Mouse (Mus musculus): Measurements from ENCODE around the gene Banp. TPM values are rescaled to one million over a fixed set of nuclear protein-coding genes. Genes with fewer than 3 reads are reported as not detected.

Banp gene
- total and polyA plus RNA-seq, 3 experiments, result 35.7 to 50.7 (median 42.5) TPM

GRCm38 (mm10) chr8:122049266-122049665, 99.7 kb downstream of the Banp start:
- H3K27me3 ChIP-seq (ENCODE audit: insufficient read depth, low read length), result peaks cover 73% of the 10 kb centered on the region
- no peak overlapping the region for H3K4me3 ChIP-seq (ENCODE audit: low read depth, low read length)
- H3K4me1 ChIP-seq (ENCODE audit: insufficient read depth, low read depth, low read length), result no peaks in the 10 kb centered on the region
- no peaks in the 10 kb centered on the region for H3K36me3 ChIP-seq (replicated peaks)
- ATAC-seq (ENCODE audit: extremely low read depth, insufficient number of reproducible peaks, low FRiP score, poor library complexity, severe bottlenecking) (no peak), DNase-seq (ENCODE audit: low spot score) (no peak)
- H3K9me3 ChIP-seq (replicated peaks), result no peaks in the 10 kb centered on the region
- TF ChIP-seq TAL1 (conservative IDR thresholded peaks at IDR 0.05; ENCODE audit: low read depth, low read length) (no peak), CTCF (IDR thresholded peaks at IDR 0.05; ENCODE audit: low read depth, low read length) (no peak), GATA2 (IDR thresholded peaks at IDR 0.05; ENCODE audit: borderline replicate concordance, low read depth, low read length) (no peak), POLR2AphosphoS5 (IDR thresholded peaks at IDR 0.05; ENCODE audit: insufficient replicate concordance, low read depth, low read length) (no peak), GATA1 (IDR thresholded peaks at IDR 0.05; ENCODE audit: borderline replicate concordance, low read length) (no peak)

- Histone ChIP-seq H3K4me1 (ENCODE audit: insufficient read depth, low read depth, low read length) (no peaks in the 10 kb centered on the region), H3K36me3 (replicated peaks) (no peaks in the 10 kb centered on the region), H3K9me3 (replicated peaks) (no peaks in the 10 kb centered on the region), H3K27me3 (ENCODE audit: insufficient read depth, low read length) (peaks cover 77% of the 10 kb centered on the region), H3K4me3 (ENCODE audit: low read depth, low read length) (no peak overlapping the region)
- TF ChIP-seq GATA1 (IDR thresholded peaks at IDR 0.05; ENCODE audit: borderline replicate concordance, low read length), result no peak
- TF ChIP-seq POLR2AphosphoS5 (IDR thresholded peaks at IDR 0.05; ENCODE audit: insufficient replicate concordance, low read depth, low read length), result no peak
- no peak for TF ChIP-seq CTCF (IDR thresholded peaks at IDR 0.05; ENCODE audit: low read depth, low read length)
- no peak for TF ChIP-seq TAL1 (conservative IDR thresholded peaks at IDR 0.05; ENCODE audit: low read depth, low read length)
- no peak for TF ChIP-seq GATA2 (IDR thresholded peaks at IDR 0.05; ENCODE audit: borderline replicate concordance, low read depth, low read length)
- ATAC-seq (ENCODE audit: extremely low read depth, insufficient number of reproducible peaks, low FRiP score, poor library complexity, severe bottlenecking), result no peak
- no peak for DNase-seq (ENCODE audit: low spot score)
Measured at GRCm38 (mm10) chr8:122049923-122050322, 100.4 kb downstream of the Banp start.

- no peaks in the 10 kb centered on the region for H3K4me1 ChIP-seq (ENCODE audit: insufficient read depth, low read depth, low read length)
- TF ChIP-seq TAL1 (conservative IDR thresholded peaks at IDR 0.05; ENCODE audit: low read depth, low read length) (no peak), GATA1 (IDR thresholded peaks at IDR 0.05; ENCODE audit: borderline replicate concordance, low read length) (no peak), POLR2AphosphoS5 (IDR thresholded peaks at IDR 0.05; ENCODE audit: insufficient replicate concordance, low read depth, low read length) (no peak), GATA2 (IDR thresholded peaks at IDR 0.05; ENCODE audit: borderline replicate concordance, low read depth, low read length) (no peak), CTCF (IDR thresholded peaks at IDR 0.05; ENCODE audit: low read depth, low read length) (no peak)
- peaks cover 75% of the 10 kb centered on the region for H3K27me3 ChIP-seq (ENCODE audit: insufficient read depth, low read length)
- no peak overlapping the region for H3K4me3 ChIP-seq (ENCODE audit: low read depth, low read length)
- peaks cover 2% of the 10 kb centered on the region for H3K36me3 ChIP-seq (replicated peaks)
- ATAC-seq (ENCODE audit: extremely low read depth, insufficient number of reproducible peaks, low FRiP score, poor library complexity, severe bottlenecking) (no peak), DNase-seq (ENCODE audit: low spot score) (no peak)
- H3K9me3 ChIP-seq (replicated peaks), result no peaks in the 10 kb centered on the region
Measured at GRCm38 (mm10) chr8:122050620-122051019, 101.1 kb downstream of the Banp start.

- Histone ChIP-seq H3K27me3 (ENCODE audit: insufficient read depth, low read length) (peaks cover 52% of the 10 kb centered on the region), H3K4me3 (ENCODE audit: low read depth, low read length) (no peak overlapping the region), H3K36me3 (replicated peaks) (peaks cover 16% of the 10 kb centered on the region), H3K9me3 (replicated peaks) (no peaks in the 10 kb centered on the region), H3K4me1 (ENCODE audit: insufficient read depth, low read depth, low read length) (peaks cover 27% of the 10 kb centered on the region)
- no peak for ATAC-seq (ENCODE audit: extremely low read depth, insufficient number of reproducible peaks, low FRiP score, poor library complexity, severe bottlenecking)
- no peak for DNase-seq (ENCODE audit: low spot score)
- no peak for TF ChIP-seq TAL1 (conservative IDR thresholded peaks at IDR 0.05; ENCODE audit: low read depth, low read length)
- no peak for TF ChIP-seq GATA1 (IDR thresholded peaks at IDR 0.05; ENCODE audit: borderline replicate concordance, low read length)
- TF ChIP-seq POLR2AphosphoS5 (IDR thresholded peaks at IDR 0.05; ENCODE audit: insufficient replicate concordance, low read depth, low read length), result no peak
- no peak for TF ChIP-seq GATA2 (IDR thresholded peaks at IDR 0.05; ENCODE audit: borderline replicate concordance, low read depth, low read length)
- no peak for TF ChIP-seq CTCF (IDR thresholded peaks at IDR 0.05; ENCODE audit: low read depth, low read length)
Measured at GRCm38 (mm10) chr8:122055321-122055720, 105.8 kb downstream of the Banp start.

- no peak for TF ChIP-seq GATA1 (IDR thresholded peaks at IDR 0.05; ENCODE audit: borderline replicate concordance, low read length)
- no peak for TF ChIP-seq GATA2 (IDR thresholded peaks at IDR 0.05; ENCODE audit: borderline replicate concordance, low read depth, low read length)
- peaks cover 16% of the 10 kb centered on the region for H3K36me3 ChIP-seq (replicated peaks)
- H3K4me1 ChIP-seq (ENCODE audit: insufficient read depth, low read depth, low read length), result peaks cover 32% of the 10 kb centered on the region
- no peak for ATAC-seq (ENCODE audit: extremely low read depth, insufficient number of reproducible peaks, low FRiP score, poor library complexity, severe bottlenecking)
- H3K4me3 ChIP-seq (ENCODE audit: low read depth, low read length), result no peak overlapping the region
- DNase-seq (ENCODE audit: low spot score), result no peak
- peaks cover 52% of the 10 kb centered on the region for H3K27me3 ChIP-seq (ENCODE audit: insufficient read depth, low read length)
- H3K9me3 ChIP-seq (replicated peaks), result no peaks in the 10 kb centered on the region
Measured at GRCm38 (mm10) chr8:122056113-122056512, 106.6 kb downstream of the Banp start.

GRCm38 (mm10) chr8:122056882-122057281, 107.3 kb downstream of the Banp start:
- H3K9me3 ChIP-seq (replicated peaks), result no peaks in the 10 kb centered on the region
- H3K4me1 ChIP-seq (ENCODE audit: insufficient read depth, low read depth, low read length), result peaks cover 32% of the 10 kb centered on the region
- TF ChIP-seq TAL1 (conservative IDR thresholded peaks at IDR 0.05; ENCODE audit: low read depth, low read length) (no peak), GATA1 (IDR thresholded peaks at IDR 0.05; ENCODE audit: borderline replicate concordance, low read length) (no peak), GATA2 (IDR thresholded peaks at IDR 0.05; ENCODE audit: borderline replicate concordance, low read depth, low read length) (no peak), CTCF (IDR thresholded peaks at IDR 0.05; ENCODE audit: low read depth, low read length) (no peak), POLR2AphosphoS5 (IDR thresholded peaks at IDR 0.05; ENCODE audit: insufficient replicate concordance, low read depth, low read length) (no peak)
- DNase-seq (ENCODE audit: low spot score), result peak; percentile 46
- peak overlapping the region; percentile 64 for H3K4me3 ChIP-seq (ENCODE audit: low read depth, low read length)
- peaks cover 44% of the 10 kb centered on the region for H3K27me3 ChIP-seq (ENCODE audit: insufficient read depth, low read length)
- H3K36me3 ChIP-seq (replicated peaks), result peaks cover 16% of the 10 kb centered on the region
- no peak for ATAC-seq (ENCODE audit: extremely low read depth, insufficient number of reproducible peaks, low FRiP score, poor library complexity, severe bottlenecking)
